Mouse (Mus musculus): ENCODE results near the gene Cyp8b1. TPM values are rescaled to one million over a fixed set of nuclear protein-coding genes. Genes with fewer than 3 reads are reported as not detected.

The Cyp8b1 gene
- total RNA-seq, 2 experiments from 2014 or later = not detected

Other genes with a start within 250 kb of the Cyp8b1 start
- gene Sec22c, start 210.8 kb downstream of the Cyp8b1 start, total RNA-seq (2021) = 10 to 100 TPM; 28.7 to 33.4 TPM
- 10 to 100 TPM; 73.7 to 82.6 TPM for gene Ss18l2, start 206.0 kb downstream of the Cyp8b1 start, total RNA-seq (2021)
- gene Nktr, start 197.1 kb downstream of the Cyp8b1 start, total RNA-seq (2021) = 100 to 1,000 TPM in 1 of 2 experiments, 10 to 100 TPM in 1; 98.6 to 100 TPM
- gene Zfp651, start 157.0 kb downstream of the Cyp8b1 start, total RNA-seq (2021) = 100 to 1,000 TPM in 1 of 2 experiments, 10 to 100 TPM in 1; 98.6 to 102 TPM
- 1 to 10 TPM; 4.8 to 5.6 TPM for gene Klhl40, start 138.7 kb downstream of the Cyp8b1 start, total RNA-seq (2021)
- gene Hhatl, start 123.8 kb downstream of the Cyp8b1 start, total RNA-seq (2021) = 10 to 100 TPM; 17.9 to 20.0 TPM
- 1 to 10 TPM; 8.1 to 8.4 TPM for gene Ccdc13, start 76.8 kb downstream of the Cyp8b1 start, total RNA-seq (2021)
- 10 to 100 TPM; 79.1 to 86.6 TPM for gene Higd1a, start 57.9 kb downstream of the Cyp8b1 start, total RNA-seq (2021)
- 1 to 10 TPM; 1.4 to 2.4 TPM for gene Ackr2, start 17.9 kb downstream of the Cyp8b1 start, total RNA-seq (2021)
- gene Fam198a, start 34.7 kb upstream of the Cyp8b1 start, total RNA-seq (2021) = 1 to 10 TPM; 6.7 to 7.2 TPM
- gene Pomgnt2, start 80.8 kb upstream of the Cyp8b1 start, total RNA-seq (2021) = 10 to 100 TPM; 45.4 to 45.5 TPM
- 100 to 1,000 TPM; 105 to 116 TPM for gene Snrk, start 201.0 kb upstream of the Cyp8b1 start, total RNA-seq (2021)